Mouse (Mus musculus): ENCODE data around the gene Cpm.

DNA sequence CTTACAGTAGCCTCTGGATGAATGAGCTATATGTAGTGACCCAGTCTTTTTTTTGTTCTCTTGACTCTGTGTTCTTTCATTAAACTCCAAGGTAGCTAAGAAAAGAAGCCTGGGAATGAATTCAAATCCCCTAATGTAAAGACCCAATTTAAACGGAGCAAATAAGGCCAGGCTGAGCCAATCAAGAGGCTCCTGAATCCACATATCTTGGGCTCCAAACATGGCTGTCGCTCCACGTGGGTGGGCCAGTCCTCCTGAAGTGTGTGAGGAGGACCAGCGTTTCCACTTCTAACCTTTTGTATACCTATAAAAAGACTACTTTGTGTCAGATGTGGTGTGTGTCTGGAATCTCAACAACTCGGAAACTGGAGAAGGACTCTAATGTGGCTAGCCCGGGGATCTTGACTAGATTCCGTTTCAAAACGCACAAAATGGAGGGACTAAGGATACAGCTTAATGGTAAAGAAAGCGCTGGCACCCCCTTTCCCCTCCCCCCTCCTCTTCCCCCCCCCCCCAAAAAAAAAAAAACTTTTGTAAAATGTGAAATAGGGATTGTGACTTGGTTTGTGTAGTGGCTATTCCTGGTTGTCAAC, 98.3 kb downstream of the Cpm start:
- TF ChIP-seq USF1 (IDR thresholded peaks at IDR 0.05; ENCODE audit: low read depth, low read length) = no peak
- TF ChIP-seq NELFE (IDR thresholded peaks at IDR 0.05; ENCODE audit: low read depth, low read length) = no peak
- no peak for TF ChIP-seq RCOR1 (conservative IDR thresholded peaks at IDR 0.05; ENCODE audit: low read depth, low read length)
